Mouse (Mus musculus) right cerebral cortex, postnatal 10 days (tissue): Measurements from ENCODE around the gene Tenm2.
A peak's percentile ranks its signal among the peaks of the same experiment; 100 is the strongest.

Experiments
- DNase-seq, 2 experiments: peaks; one replicate each; pipeline ENCODE4 v3.0.0; 2021; ENCODE audit warnings: low spot score in 2 of 2

Tenm2 gene

DNA sequence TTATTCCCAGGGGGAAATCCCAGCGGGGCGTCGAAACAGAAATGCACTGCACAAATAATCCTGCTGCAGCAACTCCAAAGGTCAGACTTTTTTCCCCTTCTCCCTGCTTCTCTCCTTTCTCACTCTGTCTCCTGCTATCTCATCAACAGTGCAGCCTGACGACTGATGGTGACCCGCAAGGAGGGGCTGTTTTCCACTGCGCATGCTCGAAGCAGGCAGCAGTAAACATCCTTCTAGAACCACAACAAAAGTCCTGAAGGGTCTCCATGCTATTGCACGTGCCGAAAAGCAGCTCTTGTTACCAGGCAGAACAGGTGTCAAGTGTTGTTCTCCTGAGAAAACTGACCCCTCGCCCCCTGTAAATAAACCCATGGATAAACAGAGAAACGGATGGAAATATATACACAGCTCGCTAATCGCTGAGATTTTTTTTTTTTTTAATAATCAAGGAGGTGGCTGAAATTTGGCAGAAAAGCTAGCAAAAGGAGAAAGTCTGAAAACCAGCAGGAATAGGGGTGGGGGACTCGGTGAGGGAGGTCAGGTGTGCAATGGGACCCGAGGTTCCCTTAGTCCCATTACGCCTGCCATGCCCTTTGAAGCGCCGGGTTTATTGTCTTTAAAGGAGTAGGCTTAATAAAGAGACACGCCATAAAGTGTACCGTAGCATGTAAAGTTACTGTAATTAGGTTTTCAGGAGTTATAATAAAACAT lies 958.4 kb downstream of the Tenm2 start:
- DNase-seq, result no peak

GRCm38 (mm10) chr11:36276015-36276414 lies 959.7 kb downstream of the Tenm2 start:
- no peak for DNase-seq

DNA sequence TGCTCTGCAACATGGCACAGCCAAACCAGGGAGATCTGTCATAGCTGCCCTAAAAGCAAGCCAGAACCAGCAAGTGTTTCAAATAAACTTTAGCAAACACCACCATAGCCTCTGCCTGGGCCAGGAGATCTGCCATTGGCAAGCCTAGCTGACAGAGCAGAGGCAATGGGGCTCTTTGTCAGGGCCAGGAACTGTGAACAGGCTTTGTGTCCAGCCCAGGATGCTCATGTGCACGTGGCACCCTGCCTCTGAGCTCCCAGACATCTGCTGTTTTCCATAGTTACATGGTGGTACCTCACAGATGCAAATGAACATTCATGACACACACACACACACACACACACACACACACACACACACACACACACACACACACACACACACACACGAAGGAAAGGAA lies 963.6 kb downstream of the Tenm2 start:
- DNase-seq, result peak; percentile 36 to 50

- peak in 1 of 2 experiments; percentile 16 for DNase-seq
These were observed 965.8 kb downstream of the Tenm2 start for GRCm38 (mm10) chr11:36269945-36270344.

DNA sequence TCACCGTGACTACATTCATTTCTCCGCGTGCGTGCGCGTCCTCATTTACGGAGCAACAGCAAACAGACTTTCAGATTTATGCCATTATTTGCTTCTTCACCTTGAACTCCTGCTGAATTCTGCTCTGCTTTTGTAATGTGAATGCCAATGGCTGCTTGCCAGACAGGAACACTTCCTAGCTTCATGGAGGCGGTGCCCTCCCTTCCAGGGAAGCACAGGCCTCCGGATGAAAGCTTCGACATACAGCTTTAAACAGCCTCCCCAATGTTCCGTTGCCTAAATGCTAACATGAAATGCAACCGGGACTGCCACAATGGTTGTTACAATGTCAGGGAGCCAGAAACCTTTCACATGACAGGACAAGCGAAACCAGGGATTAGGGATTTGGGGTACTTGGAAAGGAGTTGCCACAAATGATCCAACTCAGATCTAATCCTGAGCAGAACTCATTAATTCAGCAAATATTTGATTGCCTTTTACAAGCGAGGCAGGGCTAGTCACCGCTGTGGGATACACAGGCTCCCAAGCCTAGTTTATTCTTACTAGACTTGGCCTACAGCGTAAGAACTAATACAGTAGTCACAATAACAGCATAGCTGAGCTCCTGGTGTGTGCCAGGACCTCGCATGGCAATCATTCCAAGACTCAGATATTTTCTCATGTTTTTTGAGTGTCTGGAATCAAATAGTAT lies 970.8 kb downstream of the Tenm2 start:
- peak in 1 of 2 experiments; percentile 44 for DNase-seq

DNA sequence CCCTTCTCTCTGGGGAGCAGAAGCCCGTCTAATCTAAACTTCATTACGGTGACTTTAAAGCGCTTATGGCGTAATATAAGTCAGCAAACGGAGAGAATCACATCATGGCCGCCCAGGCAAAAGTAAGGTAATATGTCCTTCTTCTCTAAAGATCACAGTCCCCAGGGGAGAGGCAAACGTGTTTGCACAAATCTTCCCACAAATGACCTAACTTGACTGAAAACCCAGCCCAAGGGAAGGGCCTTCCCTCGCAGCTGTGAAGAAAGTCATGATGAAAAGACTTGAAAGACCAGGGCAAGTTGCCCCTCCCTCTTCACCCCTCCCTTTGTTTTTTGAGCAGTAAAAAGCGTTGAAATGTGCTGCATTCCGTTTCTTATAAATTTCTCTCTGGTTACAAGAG lies 971.9 kb downstream of the Tenm2 start:
- peak in 1 of 2 experiments; percentile 12 for DNase-seq

GRCm38 (mm10) chr11:36257187-36257586 lies 978.6 kb downstream of the Tenm2 start:
- no peak for DNase-seq

DNA sequence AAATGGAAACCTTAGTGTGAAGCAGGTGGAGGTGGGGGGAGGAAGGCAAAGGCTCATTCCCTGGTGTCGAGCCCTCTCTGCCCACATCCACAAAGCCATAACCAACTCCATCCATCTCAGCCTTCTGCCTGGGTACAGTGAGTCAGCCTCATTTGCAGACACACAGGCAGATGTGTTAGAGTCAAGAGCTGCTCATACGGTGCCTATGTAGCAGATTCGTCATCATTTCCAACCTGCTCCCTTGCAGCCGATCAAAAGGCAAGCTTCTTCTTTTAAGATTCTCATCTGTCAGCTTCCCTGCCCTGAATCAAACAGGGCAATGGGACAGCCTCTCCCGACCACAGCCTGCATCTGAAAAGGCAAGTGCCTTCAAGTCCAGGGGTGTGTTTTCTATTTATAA lies 979.0 kb downstream of the Tenm2 start:
- no peak for DNase-seq

- no peak for DNase-seq
These were observed 981.7 kb downstream of the Tenm2 start for GRCm38 (mm10) chr11:36254019-36254418.

- no peak for DNase-seq
These were observed 985.7 kb downstream of the Tenm2 start for GRCm38 (mm10) chr11:36250111-36250510.

DNA sequence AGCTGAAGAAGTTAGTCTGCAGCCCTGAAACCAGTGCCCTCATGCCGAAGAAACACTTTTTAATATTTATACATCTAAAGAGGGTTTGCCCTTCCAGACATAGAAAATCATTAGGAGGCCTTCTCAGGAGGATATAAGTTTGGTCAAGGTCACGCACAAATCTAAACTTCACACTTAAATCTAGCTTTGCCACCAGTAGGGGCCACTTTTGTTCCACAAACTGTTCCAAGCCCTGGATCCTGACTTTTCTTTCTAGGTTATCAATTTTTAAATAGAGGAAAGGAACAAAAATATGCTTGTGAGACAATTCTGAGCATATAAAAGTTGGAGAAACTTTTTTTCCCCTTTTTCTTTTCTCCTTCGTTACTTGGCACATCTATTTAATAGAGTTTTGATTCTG lies 989.6 kb downstream of the Tenm2 start:
- DNase-seq, result no peak

DNA sequence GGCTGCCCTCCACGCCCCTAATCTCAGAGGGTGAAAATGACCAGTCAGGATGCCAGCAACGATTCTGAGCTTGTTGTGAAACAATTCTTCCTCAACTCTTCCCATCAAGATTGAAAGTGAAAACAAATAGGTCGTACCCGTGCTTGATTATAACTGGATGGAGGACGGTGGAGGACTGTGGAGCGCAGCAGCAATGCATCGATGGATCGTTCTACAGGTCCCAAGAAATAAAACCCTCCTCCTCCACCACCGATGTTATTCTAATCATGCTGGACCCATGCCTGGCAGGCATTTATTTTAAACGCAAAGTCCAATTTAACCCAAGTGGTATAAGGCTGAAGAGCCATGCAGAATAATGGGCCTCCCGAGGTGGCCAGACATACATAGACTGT lies 991.3 kb downstream of the Tenm2 start:
- DNase-seq, result no peak

DNA sequence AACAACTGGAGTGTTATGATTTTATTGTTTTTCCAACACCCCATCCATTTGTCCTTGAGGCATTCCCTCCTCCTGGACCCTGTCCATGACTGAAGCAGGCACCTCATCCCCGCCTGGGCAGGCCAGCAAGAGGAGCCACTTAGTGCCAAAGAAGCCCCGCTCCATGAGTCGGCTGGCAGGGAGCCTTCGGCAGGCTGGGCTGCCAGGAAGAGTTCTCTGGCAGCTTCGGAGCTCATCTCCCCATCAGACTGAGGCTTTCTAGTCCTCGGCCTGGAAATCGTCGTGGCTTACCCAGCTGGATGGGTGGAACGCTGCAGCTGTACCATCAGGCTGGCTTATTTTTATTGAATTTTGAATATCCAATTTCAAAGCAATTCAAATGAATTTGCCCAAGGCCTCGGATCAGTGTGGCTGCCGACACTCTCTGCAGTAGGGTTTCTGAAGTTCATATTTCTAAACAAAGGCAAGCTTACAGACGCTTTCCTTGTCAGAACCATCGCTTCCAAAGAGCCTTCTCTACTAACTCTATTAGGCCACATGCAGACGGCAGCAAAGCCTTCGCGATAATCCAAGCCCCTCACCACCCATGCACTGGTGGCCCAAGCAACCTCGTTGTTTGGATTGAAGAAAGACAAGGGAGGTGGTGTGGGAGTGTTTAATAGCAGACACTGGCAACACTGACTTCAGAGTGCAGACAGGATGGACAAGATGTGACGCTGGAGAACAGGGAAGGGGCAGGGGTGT lies 991.8 kb downstream of the Tenm2 start:
- DNase-seq, result peak; percentile 86

GRCm38 (mm10) chr11:36238890-36239289 lies 996.9 kb downstream of the Tenm2 start:
- peak; percentile 65 to 71 for DNase-seq

GRCm38 (mm10) chr11:36228654-36229053 lies 1007.1 kb downstream of the Tenm2 start:
- DNase-seq, result no peak

GRCm38 (mm10) chr11:36228196-36228595 lies 1007.6 kb downstream of the Tenm2 start:
- DNase-seq, result no peak

GRCm38 (mm10) chr11:36226061-36226460 lies 1009.7 kb downstream of the Tenm2 start:
- DNase-seq, result no peak

- DNase-seq, result no peak
These were observed 1011.9 kb downstream of the Tenm2 start for GRCm38 (mm10) chr11:36223716-36224439.

DNA sequence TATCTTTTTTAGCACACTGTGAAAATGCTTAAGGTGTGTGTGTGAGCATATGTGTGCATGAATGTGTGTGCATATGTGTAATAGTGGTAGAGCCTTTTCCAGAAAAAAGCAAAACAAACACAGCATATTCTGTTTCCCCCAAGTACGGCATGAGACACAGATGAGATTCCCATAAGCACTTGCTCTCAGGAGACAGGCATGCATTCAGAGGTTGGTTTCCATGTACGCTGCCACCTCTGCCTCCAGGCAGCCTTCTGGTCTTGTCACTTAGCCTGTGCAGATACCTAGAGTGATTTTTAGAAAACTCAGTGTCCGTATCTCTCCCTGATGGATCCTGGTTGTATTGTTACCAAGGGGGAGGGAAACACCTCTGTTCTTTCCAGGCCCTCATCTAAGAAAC lies 1013.7 kb downstream of the Tenm2 start:
- no peak for DNase-seq

- DNase-seq, result peak; percentile 85 to 87
These were observed 1014.3 kb downstream of the Tenm2 start for GRCm38 (mm10) chr11:36221271-36221975.

GRCm38 (mm10) chr11:36220651-36221050 lies 1015.1 kb downstream of the Tenm2 start:
- no peak for DNase-seq
